Mouse (Mus musculus) kidney, postnatal 4 days (tissue): ENCODE measurements around the gene Tmed2.
A peak's percentile ranks its signal among the peaks of the same experiment; 100 is the strongest.
"Not testable (repeated sequence)": the region's sequence is repeated elsewhere in the genome, so short reads cannot be mapped to it uniquely, and the experiment has no call there.

Experiments used
- DNase-seq, 2 experiments: peaks; one replicate each; pipeline ENCODE4 v3.0.0; 2021; ENCODE audit warnings: mixed read lengths in 2 of 2

Gene Tmed2

GRCm38 (mm10) chr5:124578633-124579317 lies 38.3 kb downstream of the Tmed2 start, which contains the start of the genes Eif2b1 and Gtf2h3:
TSS of gene Eif2b1 (minus strand) at chr5:124579131.
TSS of gene Gtf2h3 (plus strand) at chr5:124579140.
- DNase-seq, result peak; percentile 97

- DNase-seq, result no peak
These were observed 42.0 kb downstream of the Tmed2 start for GRCm38 (mm10) chr5:124582515-124582914.

- DNase-seq, result no peak
These were observed 52.3 kb downstream of the Tmed2 start for GRCm38 (mm10) chr5:124592768-124593167.

- DNase-seq, result peak; percentile 94 to 96
These were observed 58.0 kb downstream of the Tmed2 start for GRCm38 (mm10) chr5:124598224-124599174.

- DNase-seq, result not testable (repeated sequence)
These were observed 59.2 kb downstream of the Tmed2 start for GRCm38 (mm10) chr5:124599726-124600125.
